Mouse (Mus musculus) G1E (cell line): ENCODE data around the gene Cyp39a1.

Experiments
- CTCF ChIP-seq: IDR thresholded peaks from 2 replicates; pipeline ENCODE4 v1.5.1; 2012; ENCODE audit warnings: low read depth, low read length, inconsistent platforms, mixed read lengths
- POLR2AphosphoS5 ChIP-seq: IDR thresholded peaks from 2 replicates; pipeline ENCODE4 v1.6.1; 2012; ENCODE audit warnings: low read depth, low read length, inconsistent platforms; ENCODE audit not compliant: insufficient replicate concordance
- TAL1 ChIP-seq: conservative IDR thresholded peaks from 2 replicates; pipeline ENCODE4 v1.6.1; 2012; ENCODE audit warnings: low read depth, low read length, inconsistent platforms, mixed read lengths

GRCm38 (mm10) chr17:43684638-43685037, 17.4 kb downstream of the Cyp39a1 start:
- TF ChIP-seq CTCF (no peak), POLR2AphosphoS5 (no peak), TAL1 (no peak)
